8 mouse cellular contexts compared by ENCODE assay signal in the genomic region with DNA sequence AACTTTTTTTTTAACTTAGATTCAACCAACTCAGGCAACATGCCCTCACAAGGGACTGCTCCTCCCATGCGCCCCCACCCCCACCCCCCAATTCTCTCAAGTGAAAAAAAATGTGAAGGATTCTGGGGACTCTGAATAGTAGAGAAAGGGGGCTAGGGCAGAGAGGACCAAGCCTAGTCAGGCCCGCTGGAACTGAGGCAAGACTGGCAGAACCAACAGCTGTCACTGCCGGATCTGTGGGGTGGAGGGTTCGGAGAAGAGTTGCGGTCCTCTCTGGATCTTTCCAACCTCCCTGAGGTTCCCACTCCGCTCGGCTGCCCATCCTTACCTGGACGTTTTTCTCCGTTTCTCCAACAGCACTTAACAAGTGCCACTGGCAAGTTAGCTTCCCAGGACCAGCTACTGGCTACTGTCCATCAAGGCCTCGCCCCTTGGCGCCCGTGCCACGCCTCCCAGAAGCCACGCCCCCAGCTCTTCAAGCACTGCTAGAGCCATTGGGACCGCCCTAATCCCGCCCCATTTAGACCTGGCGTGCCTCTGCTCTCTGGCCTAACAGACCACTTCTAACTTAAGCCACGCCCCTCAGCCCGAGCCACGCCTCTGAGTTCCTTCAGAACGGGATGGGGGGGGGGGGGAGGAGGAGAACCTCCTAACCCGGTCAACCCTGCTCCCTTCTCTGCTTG. TPM values are rescaled to one million over a fixed set of nuclear protein-coding genes. Genes with fewer than 3 reads are reported as not detected.
DNase-seq lines count a peak whose midpoint lies in the region; ATAC-seq lines count a peak whose summit lies in the region.

A gene (minus strand): TSS at position 391 of the 683 bp plus-strand sequence.

- DNase-seq in adrenal gland, postnatal 10 days = peak; percentile 89
- DNase-seq in embryonic facial prominence, embryonic 10.5 days (ENCODE audit: low spot score) = peak; percentile 90
- peak; percentile 60 to 79 for DNase-seq in gastrocnemius, postnatal 4 days (ENCODE audit: low spot score in 2 of 2)
- peak; percentile 47 to 49 for DNase-seq in left cerebral cortex, postnatal 25 days (ENCODE audit: low spot score in 2 of 2)
- DNase-seq in mesoderm, embryonic 11.5 days (ENCODE audit: low read depth, low spot score) = peak; percentile 89
- DNase-seq in right cerebral cortex, postnatal 36 days (ENCODE audit: low spot score in 2 of 2) = peak; percentile 42 to 47
- DNase-seq in urinary bladder, postnatal 4 days (ENCODE audit: low spot score in 2 of 2) = peak; percentile 74 to 89

- peak; percentile 99 for ATAC-seq in intestine, embryonic 15.5 days

- no peak within 1 kb of the TSS for H3K27ac ChIP-seq in embryonic facial prominence, embryonic 10.5 days (replicated peaks)
- H3K27ac ChIP-seq in intestine, embryonic 15.5 days = no peak within 1 kb of the TSS

- no peaks in the 10 kb centered on the region for H3K36me3 ChIP-seq in embryonic facial prominence, embryonic 10.5 days (replicated peaks)
- no peaks in the 10 kb centered on the region for H3K36me3 ChIP-seq in intestine, embryonic 15.5 days

- intact Hi-C loops in left cerebral cortex, postnatal 25 days (cut with DNase I) = no loop called here

- no peaks in the 10 kb centered on the region for H3K9me3 ChIP-seq in embryonic facial prominence, embryonic 10.5 days
- H3K9me3 ChIP-seq in intestine, embryonic 15.5 days = no peaks in the 10 kb centered on the region

- peaks cover 66% of the 10 kb centered on the region for H3K27me3 ChIP-seq in embryonic facial prominence, embryonic 10.5 days (replicated peaks; ENCODE audit: low read depth, poor library complexity, severe bottlenecking)
- H3K27me3 ChIP-seq in intestine, embryonic 15.5 days (replicated peaks) = no peaks in the 10 kb centered on the region

- peak within 1 kb of the TSS; percentile 51 for H3K4me3 ChIP-seq in embryonic facial prominence, embryonic 10.5 days
- peak within 1 kb of the TSS; percentile 35 for H3K4me3 ChIP-seq in intestine, embryonic 15.5 days (replicated peaks)

- no peak within 1 kb of the TSS for H3K9ac ChIP-seq in intestine, embryonic 15.5 days

- no peaks in the 10 kb centered on the region for H3K4me1 ChIP-seq in embryonic facial prominence, embryonic 10.5 days
- H3K4me1 ChIP-seq in intestine, embryonic 15.5 days (replicated peaks) = no peaks in the 10 kb centered on the region

- WGBS in embryonic facial prominence, embryonic 10.5 days = 16% methylated on average over 22 of the region's 22 CpGs
- 10% methylated on average over 22 of the region's 22 CpGs for WGBS in intestine, embryonic 15.5 days

- H3K4me2 ChIP-seq in intestine, embryonic 15.5 days (replicated peaks) = peak within 1 kb of the TSS; percentile 58

RNA-seq across cellular contexts. Expression of the gene that starts here (rescaled TPM):
- 1 to 10 TPM; 3.2 to 7.1 TPM for total RNA-seq in adrenal gland, postnatal 10 days (2021)
- 0.34 TPM in 2 replicates for polyA plus RNA-seq in embryonic facial prominence, embryonic 10.5 days (2016; fragmentation: Nextera tagmentation; extraction: Ambion mirVana)
- total RNA-seq in gastrocnemius, postnatal 4 days (2021) = 1 to 10 TPM; 1.9 to 2.0 TPM
- 0.50 and 0.77 TPM in 2 replicates for polyA plus RNA-seq in intestine, embryonic 15.5 days (2015; fragmentation: Nextera tagmentation; extraction: Ambion mirVana)
- 1 to 10 TPM; 3.0 to 3.1 TPM for total RNA-seq in left cerebral cortex, postnatal 25 days (2021)

Comparison
In these comparisons a context has a peak if more than half of its experiments do, and no peak if none do; other contexts are left out.
1. Peak in DNase-seq and H3K4me3 ChIP-seq in embryonic facial prominence, embryonic 10.5 days; RNA of the gene not detected or under 1 TPM.
2. Peak in ATAC-seq, H3K4me3 ChIP-seq and H3K4me2 ChIP-seq in intestine, embryonic 15.5 days; RNA of the gene not detected or under 1 TPM.